Mouse (Mus musculus) fat pad, adult 2 months (tissue): ENCODE data around the gene Strada.

Experiments used
- DNase-seq: peaks from one replicate; pipeline ENCODE4 v3.0.0-alpha.2; 2011; ENCODE audit warnings: low read depth, low spot score; ENCODE audit errors: extremely low read depth

Gene Strada

DNA sequence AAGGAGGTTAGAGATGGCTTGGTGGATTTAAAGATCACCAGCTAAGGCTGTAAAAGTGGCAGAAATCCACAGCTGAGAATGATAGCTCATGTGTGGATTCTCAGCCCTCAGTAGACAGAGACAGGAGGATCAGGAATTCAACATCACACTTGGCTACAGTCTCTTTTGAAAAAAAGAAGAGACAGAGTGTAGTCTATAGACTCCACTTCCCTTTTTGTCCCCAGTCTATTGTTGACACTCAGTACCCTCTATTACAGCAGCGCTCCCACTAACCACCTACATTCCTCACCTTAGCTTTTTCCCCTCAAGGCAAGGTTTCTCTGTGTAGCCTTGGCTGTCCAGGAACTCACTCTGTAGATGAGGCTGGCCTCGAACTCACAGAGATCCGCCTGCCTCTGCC lies 10.3 kb downstream of the Strada start:
- DNase-seq, result no peak

- no peak for DNase-seq
These were observed 14.6 kb downstream of the Strada start for GRCm38 (mm10) chr11:106187326-106187725.

- no peak for DNase-seq
These were observed 21.5 kb downstream of the Strada start for GRCm38 (mm10) chr11:106180449-106180801.

DNA sequence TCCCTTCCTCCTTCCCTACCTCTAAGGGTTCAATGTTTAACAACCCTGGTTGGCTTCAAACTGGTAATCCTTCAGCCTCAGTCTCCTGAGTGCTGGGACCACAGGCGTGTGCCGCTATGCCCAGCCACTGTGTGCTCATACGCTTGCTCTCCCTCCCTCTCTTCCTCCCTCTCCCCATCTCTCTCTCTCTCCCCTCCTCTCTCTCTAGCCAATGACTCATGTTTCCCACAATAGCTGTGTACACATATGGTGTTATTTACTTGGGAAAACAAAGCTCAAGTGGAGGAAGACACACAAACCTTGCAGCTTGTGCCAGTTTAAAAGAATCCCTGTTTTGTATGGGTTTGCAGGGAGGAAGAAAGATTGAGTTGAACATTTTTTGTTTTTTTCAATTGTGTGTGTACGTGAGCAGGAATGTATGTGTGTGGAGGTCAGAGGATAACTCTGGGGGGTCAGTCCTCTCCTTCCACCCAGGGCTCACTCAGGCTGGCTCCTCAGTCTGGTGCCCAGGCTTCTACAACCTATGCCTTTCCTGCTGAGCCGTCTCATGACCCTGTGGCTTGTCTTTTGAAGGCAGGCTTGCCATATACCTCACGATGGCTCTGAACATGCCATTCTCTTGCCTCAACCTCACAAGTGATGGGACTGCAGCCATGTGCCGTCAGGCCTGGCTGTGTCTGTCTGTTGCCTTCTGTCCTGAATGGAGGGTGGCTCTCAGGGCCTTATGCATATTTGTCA lies 22.1 kb downstream of the Strada start:
- DNase-seq, result no peak

DNA sequence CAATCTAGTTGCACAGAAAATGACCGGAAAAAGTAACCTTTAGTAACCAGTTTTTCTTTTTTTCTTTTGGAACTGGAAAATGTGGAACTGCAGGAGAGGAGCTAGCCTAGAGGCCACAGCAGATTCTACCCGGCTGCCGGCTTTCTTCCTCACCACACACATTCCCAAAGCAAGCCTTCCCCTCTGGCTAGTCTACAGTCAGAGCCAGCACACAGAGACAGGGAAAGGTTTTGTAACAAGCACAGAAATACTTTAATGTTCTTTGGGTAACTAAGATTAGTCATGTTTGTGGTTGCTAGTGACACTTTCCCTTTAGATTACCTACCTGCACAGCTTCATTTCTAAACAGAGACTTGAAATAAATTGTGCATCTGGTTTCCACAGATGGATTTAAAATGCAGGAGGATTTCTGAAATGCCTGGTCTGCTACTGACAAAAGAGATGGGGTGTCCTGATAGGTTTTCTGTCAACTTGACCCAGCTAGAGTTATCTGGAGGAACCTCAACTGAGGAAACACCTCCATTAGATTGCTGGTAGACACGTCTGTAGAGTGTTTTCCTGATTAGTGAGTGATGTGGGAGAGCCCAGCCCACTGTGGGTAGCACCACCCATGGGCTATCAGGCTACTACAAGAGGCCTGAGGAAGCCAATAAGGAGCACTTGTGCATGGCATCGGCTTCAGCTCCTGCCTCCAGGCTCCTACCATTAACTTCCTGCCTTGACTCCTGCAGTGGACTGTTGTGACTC lies 23.8 kb downstream of the Strada start:
- no peak for DNase-seq

DNA sequence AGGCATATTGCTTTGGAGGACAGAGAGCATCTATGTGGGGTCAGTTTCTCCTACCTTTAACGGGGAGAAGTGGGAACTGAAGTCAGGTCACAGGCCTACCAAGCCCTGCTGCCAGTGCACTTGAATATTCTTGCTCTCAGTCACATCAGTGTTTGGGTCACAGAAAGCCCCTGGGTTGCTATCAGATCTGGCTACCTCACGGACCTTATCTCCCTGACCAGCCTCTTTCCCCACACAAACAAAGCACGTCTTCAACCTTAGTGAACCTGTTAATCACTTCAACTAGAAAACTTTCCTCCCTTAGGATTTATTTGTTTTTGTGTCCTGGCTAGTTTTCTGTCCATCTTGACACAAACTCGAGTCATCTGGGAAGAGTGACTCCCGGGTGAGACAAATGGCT lies 25.6 kb downstream of the Strada start:
- no peak for DNase-seq

DNA sequence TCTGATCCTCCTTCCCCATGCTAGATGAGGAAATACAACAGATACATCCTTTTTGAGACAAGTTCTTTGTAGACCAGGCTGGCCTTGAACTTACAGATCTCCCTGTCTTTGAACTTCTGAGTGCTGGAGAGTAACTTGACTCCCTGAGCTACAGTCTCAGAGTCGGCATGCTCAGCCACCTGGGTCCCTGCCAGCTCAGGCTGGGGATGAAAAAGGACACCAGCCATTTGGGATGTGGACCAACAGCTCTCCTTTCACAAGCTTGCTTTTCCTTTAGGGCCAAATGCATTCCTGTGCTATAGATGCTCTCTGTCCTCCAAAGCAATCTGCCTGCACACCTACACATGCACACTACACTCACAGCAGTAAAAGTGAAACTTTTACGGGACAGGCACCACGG lies 26.9 kb downstream of the Strada start:
- no peak for DNase-seq

- no peak for DNase-seq
These were observed 27.6 kb downstream of the Strada start for GRCm38 (mm10) chr11:106174372-106174771.

GRCm38 (mm10) chr11:106173228-106173627 lies 28.7 kb downstream of the Strada start:
- DNase-seq, result no peak

GRCm38 (mm10) chr11:106170807-106171206 lies 31.2 kb downstream of the Strada start:
- DNase-seq, result no peak

DNA sequence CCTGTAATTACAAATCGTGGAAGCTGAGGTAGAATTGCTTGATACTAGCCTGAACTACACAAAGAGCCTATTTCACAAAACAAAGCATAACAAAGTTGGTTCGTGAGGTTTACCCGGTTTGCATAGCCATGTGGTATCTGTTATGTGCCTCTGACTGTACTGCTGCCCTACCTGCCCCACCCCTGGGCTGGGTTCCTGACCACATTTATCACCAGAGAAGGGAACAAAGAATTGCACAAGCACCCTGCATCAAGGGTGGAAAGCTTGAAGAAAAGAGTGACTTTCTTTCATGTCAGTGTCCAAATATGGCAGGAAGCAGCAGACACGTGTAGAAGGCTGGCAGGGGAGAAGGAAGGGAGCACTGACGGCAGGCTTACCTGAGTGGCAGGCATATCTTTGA lies 34.5 kb downstream of the Strada start:
- no peak for DNase-seq

DNA sequence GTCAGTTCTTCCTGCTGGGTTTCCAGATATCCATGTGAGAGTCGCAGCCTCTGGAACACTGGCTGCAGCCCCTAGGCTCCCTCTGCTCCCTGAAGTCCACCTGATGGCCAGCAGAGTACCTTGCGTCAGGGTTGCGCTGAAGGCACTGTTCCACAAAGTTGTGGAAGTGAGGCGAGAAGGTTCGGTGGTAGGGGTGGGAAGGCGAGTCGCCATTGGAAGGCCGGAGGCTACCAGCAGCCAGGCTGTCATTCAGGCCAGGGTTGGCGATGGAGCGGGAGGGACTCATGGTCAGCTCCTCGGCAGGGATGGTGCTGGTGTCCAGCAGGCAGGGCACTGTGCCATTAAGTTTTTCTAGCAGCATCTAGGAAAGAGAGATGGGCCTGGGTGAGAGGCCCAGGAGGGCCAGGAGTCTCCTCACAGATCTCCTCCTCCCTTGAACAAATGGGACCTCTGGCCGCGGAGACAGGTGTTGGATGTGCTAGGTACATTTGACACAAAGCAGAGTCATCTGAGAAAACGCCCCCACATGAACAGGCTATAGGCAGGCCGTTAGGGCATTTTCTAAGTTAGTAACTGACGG lies 37.3 kb downstream of the Strada start:
- no peak for DNase-seq

- DNase-seq, result no peak
These were observed 38.4 kb downstream of the Strada start for GRCm38 (mm10) chr11:106163546-106163945.

- DNase-seq, result no peak
These were observed 39.7 kb downstream of the Strada start for GRCm38 (mm10) chr11:106162237-106162636.

DNA sequence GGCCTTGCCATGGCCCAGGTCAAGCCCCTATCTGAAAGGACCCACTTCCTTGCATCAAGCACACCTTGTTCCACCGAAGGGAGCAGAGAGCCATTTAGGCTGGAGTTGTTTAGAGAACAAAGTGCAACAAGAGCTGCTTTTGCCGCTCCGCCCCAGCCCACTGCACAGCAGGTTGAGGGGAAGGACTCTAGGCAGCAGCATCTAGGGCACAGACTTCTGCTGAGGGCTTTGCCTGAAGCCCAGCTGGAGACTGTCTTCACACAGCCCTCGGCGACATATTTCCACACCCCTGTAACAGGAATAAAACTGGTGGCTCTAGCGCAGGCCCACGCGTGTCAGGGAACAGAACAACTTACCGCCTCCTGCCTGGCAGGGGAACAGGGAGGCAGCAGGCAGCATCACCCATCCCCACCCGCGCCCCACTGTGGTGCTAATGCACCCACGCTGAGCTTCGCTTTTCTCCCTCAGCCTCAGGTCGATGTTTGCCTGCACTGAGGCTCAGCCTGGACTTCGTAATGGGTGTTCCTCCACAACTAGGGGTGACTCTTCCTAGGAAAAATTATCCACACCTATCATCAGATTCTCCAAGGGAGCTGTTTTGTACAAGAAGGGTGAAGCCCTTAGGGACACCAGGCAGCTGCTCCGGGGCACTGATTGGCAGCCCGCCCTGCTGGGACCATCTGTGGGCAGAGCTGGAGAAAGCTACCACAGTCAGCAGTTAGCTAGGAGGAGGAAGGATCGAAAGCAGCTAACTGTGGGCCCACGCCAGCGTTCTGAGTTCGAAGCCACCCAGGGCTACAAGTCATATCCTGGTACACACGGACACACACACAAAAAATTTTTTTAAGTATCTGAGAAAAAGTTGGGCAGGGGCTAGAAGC lies 40.9 kb downstream of the Strada start, which contains the start of the genes Gm10840 and Limd2:
Gene Gm10840, plus strand, starts transcription at position 10 of the 881 bp plus-strand sequence.
Gene Limd2, minus strand, starts transcription at position 20 of the 881 bp plus-strand sequence.
- no peak for DNase-seq

GRCm38 (mm10) chr11:106159921-106160840 lies 41.8 kb downstream of the Strada start:
- no peak for DNase-seq

- DNase-seq, result no peak
These were observed 42.6 kb downstream of the Strada start for GRCm38 (mm10) chr11:106159216-106159920.

GRCm38 (mm10) chr11:106158930-106159215 lies 43.1 kb downstream of the Strada start:
- DNase-seq, result no peak

GRCm38 (mm10) chr11:106158081-106158929 lies 43.7 kb downstream of the Strada start:
- no peak for DNase-seq
